Mouse (Mus musculus) spleen, adult 2 months (tissue): ENCODE results near the gene Fam199x. TPM values are rescaled to one million over a fixed set of nuclear protein-coding genes. Genes with fewer than 3 reads are reported as not detected.

ENCODE experiments used
- DNase-seq, 2 experiments: peaks; one replicate each; pipeline versions ENCODE4 v3.0.0 to v3.0.0-alpha.2; 2012 to 2021; ENCODE audit warnings: low spot score in 2 of 2, low read depth in 1 of 2
- H3K27ac ChIP-seq: fragments of 200-500 bp; 2 replicates; pipeline ENCODE4 v1.5.1; 2012; ENCODE audit warnings: low read length, inconsistent platforms; ENCODE audit not compliant: insufficient read depth
- H3K27me3 ChIP-seq: fragments of 200-500 bp; 2 replicates; pipeline ENCODE4 v1.6.1; 2012; ENCODE audit warnings: mild to moderate bottlenecking, moderate library complexity, low read length, inconsistent platforms; ENCODE audit not compliant: control insufficient read depth, insufficient read depth
- H3K36me3 ChIP-seq: fragments of 200-500 bp; 2 replicates; pipeline ENCODE4 v1.6.1; 2012; ENCODE audit warnings: mild to moderate bottlenecking, low read length, inconsistent platforms; ENCODE audit not compliant: control insufficient read depth, insufficient read depth
- H3K4me1 ChIP-seq: fragments of 200-500 bp; 2 replicates; pipeline ENCODE4 v1.6.1; 2011; ENCODE audit warnings: inconsistent platforms; ENCODE audit not compliant: control insufficient read depth, insufficient read depth, insufficient read length
- H3K4me3 ChIP-seq: fragments of 200-500 bp; 2 replicates; pipeline ENCODE4 v1.5.1; 2011; ENCODE audit warnings: mild to moderate bottlenecking, inconsistent platforms; ENCODE audit not compliant: insufficient read depth, insufficient read length; ENCODE audit errors: extremely low read depth
- CTCF ChIP-seq: fragments of 200-500 bp; IDR thresholded peaks from 2 replicates; pipeline ENCODE4 v1.5.1; 2011; ENCODE audit warnings: mild to moderate bottlenecking, inconsistent platforms; ENCODE audit not compliant: insufficient read depth, insufficient read length, insufficient replicate concordance; ENCODE audit errors: extremely low read depth
- POLR2A ChIP-seq: fragments of 200-500 bp; IDR thresholded peaks from 2 replicates; pipeline ENCODE4 v1.6.1; 2011; ENCODE audit warnings: low read depth, low read length, inconsistent platforms
- WGBS: fragments of 180-500 bp; shearing (Covaris S2); methylation state at CpG from one replicate; pipeline ENCODE4 v1.1.7; 2018; 5-methylcytosine and 5-hydroxymethylcytosine counted together
- polyA plus RNA-seq: library from polyadenylated mRNA; depleted of rRNA; stranded (reverse); fragments of >200 nt; gene quantifications from 2 replicates; pipeline ENCODE4 v1.2.3, GENCODE M21; 2012; rRNA removed

Fam199x gene
- polyA plus RNA-seq, 1 experiment = 0.41 TPM

DNA sequence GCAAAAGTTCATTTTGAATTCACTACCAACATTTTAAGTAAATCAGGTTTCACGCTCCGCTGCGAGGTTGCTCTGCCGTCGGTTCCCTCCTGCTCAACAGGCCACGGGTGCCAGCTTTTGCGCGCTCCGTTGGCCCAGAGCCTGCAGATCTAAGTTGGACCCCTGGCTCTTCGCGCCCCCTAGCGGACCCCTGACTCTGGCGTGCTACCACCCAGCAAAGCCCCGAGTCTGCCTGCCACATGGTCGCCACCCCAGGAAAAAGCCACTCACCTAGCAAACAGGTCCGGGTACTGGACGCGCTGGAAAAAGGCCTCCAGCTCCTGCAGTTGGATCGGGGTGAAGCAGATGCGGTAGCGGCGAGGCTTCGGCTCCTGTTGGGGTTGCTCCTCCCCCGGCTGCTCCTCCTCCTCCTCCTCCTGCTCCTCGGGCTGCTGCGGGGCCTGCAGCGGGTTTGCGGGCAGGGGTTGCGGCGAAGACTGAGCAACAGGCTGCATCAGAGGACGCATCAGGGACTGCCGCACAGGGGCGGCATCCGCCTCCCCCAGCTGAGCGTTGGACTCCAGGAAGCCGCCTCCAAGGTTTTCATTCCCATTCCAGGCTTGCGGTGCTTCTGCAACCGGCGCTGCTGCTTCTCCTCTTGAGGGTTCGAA is 68.8 kb downstream of the Fam199x start:
- Histone ChIP-seq H3K4me1 (no peaks in the 10 kb centered on the region; the same call in none of the 2 replicates), H3K4me3 (no peak overlapping the region), H3K27me3 (no peaks in the 10 kb centered on the region; the same call in 1 of the 2 replicates), H3K27ac (no peak overlapping the region), H3K36me3 (no peaks in the 10 kb centered on the region)
- WGBS = 24% methylated on average over 38 of the region's 40 CpGs
- DNase-seq = peak in 1 of 2 experiments; percentile 10
- TF ChIP-seq POLR2A (no peak), CTCF (no peak)

DNA sequence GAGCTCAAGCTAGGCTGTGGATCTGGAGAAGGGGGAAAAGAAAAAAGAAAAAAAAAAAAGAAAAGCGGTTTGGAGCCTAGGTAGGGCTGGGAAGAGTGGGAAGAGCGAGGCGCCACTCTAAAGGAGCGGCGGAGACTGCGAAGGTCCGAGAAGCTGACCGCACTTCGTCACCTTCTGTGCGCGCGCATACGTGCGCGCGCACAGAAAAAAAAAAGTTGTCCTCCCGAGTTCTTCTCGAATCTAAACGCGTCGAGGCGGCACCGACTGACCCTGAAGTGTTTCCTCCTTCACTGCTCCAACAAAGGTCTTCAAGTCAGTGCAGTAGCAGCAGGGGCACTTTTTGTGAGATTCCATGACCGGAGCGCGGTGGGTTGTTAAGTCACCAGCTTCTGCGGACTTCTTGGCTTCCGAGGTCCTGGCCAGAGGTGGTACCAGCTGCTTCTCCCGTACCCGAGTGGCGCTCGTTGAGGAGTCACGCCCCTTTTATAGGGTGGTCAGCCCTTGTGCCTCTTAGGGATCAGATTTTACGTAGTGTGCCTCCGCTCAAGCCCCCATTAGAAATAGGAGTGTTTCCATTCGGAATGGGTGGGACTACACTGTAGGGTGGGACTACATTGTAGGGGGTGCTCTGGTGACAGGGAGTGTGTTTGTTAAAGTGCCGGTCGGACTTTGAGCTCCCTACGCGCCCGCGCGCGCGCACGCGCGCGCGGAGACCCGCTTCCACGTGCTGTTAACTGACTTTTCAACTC is 70.5 kb downstream of the Fam199x start:
- Histone ChIP-seq H3K4me1 (no peaks in the 10 kb centered on the region; the same call in none of the 2 replicates), H3K4me3 (peak overlapping the region; percentile 8; the same call in 1 of the 2 replicates), H3K27ac (no peak overlapping the region), H3K27me3 (no peaks in the 10 kb centered on the region; the same call in 1 of the 2 replicates), H3K36me3 (no peaks in the 10 kb centered on the region)
- 26% methylated on average over 52 of the region's 52 CpGs for WGBS
- no peak for DNase-seq
- TF ChIP-seq CTCF = no peak
- TF ChIP-seq POLR2A = no peak

DNA sequence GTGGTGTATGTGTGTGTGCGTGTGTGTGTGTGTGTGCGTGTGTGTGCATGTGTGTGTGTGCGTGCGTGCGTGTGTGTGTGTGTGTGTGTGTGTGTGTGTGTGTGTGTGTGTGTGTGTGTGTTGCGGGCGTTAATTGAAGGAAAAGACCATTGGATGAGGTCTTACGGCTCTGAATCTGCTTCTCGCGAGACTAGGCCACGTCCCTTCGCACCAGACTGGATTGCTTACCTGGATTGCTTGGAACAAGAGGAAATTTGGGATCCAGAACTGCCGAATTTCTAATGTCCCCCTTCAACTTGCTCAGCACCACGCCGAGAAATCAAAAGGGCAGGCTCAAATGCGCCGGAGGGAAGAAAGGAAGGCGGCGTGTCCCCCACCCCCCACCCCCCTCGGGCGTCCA is 72.3 kb downstream of the Fam199x start, which contains the start of gene Esx1:
Esx1 (minus strand) TSS at position 366 of the 400 bp plus-strand sequence.
- H3K4me3 ChIP-seq = no peak within 1 kb of the TSS
- no peaks in the 10 kb centered on the region; the same call in none of the 2 replicates for H3K4me1 ChIP-seq
- no peak within 1 kb of the TSS for H3K27ac ChIP-seq
- H3K27me3 ChIP-seq = no peaks in the 10 kb centered on the region; the same call in 1 of the 2 replicates
- TF ChIP-seq CTCF (no peak), POLR2A (no peak)
- DNase-seq = no peak
- 25% methylated on average over 17 of the region's 21 CpGs for WGBS
- H3K36me3 ChIP-seq = no peaks in the 10 kb centered on the region

- H3K27me3 ChIP-seq = no peaks in the 10 kb centered on the region
- no peak overlapping the region for H3K27ac ChIP-seq
- no peak for DNase-seq
- 26% methylated on average over 17 of the region's 17 CpGs for WGBS
- H3K4me1 ChIP-seq = no peaks in the 10 kb centered on the region
- no peak overlapping the region for H3K4me3 ChIP-seq
- TF ChIP-seq POLR2A (no peak), CTCF (no peak)
- H3K36me3 ChIP-seq = no peaks in the 10 kb centered on the region
These were observed 78.1 kb downstream of the Fam199x start for GRCm38 (mm10) chrX:137127542-137127941.

Other genes with a start within 250 kb of the Fam199x start
- 2.4 and 2.5 TPM in 2 replicates for gene Plp1, start 226.9 kb upstream of the Fam199x start, polyA plus RNA-seq
- not detected in 2 replicates for gene Rab9b, start 180.8 kb upstream of the Fam199x start, polyA plus RNA-seq
- not detected in 2 replicates for gene H2bfm, start 122.3 kb upstream of the Fam199x start, polyA plus RNA-seq
- not detected in 2 replicates for gene Tmsb15b2, start 74.1 kb upstream of the Fam199x start, polyA plus RNA-seq
- 0.47 and 0.58 TPM in 2 replicates for gene Tmsb15l, start 72.7 kb upstream of the Fam199x start, polyA plus RNA-seq
- gene Tmsb15b1, start 72.7 kb upstream of the Fam199x start, polyA plus RNA-seq = 0.34 and 0.41 TPM in 2 replicates
- 3.0 and 3.5 TPM in 2 replicates for gene Zcchc18, start 56.4 kb upstream of the Fam199x start, polyA plus RNA-seq
- gene Slc25a53, start 11.3 kb upstream of the Fam199x start, polyA plus RNA-seq = 29.4 and 29.7 TPM in 2 replicates
- not detected in 2 replicates for gene Esx1, start 72.5 kb downstream of the Fam199x start, polyA plus RNA-seq